Mouse (Mus musculus) left cerebral cortex, postnatal 36 days (tissue): ENCODE data around the gene Inha. TPM values are rescaled to one million over a fixed set of nuclear protein-coding genes. Genes with fewer than 3 reads are reported as not detected.

Source experiments
- DNase-seq, 2 experiments: peaks; one replicate each; pipeline ENCODE4 v3.0.0; 2021 to 2022; ENCODE audit warnings: low spot score in 2 of 2, mixed read lengths in 1 of 2
- intact Hi-C: fragments of 180-260 bp; cut with DNase I; formaldehyde crosslinking; loops from one replicate; pipeline ENCODE4 v1.15.1; 2025
- total RNA-seq, 2 experiments: library from RNA; stranded (reverse); gene quantifications; 2 replicates each; pipeline ENCODE4 v1.2.3; 2021

Gene Inha
- total RNA-seq, 2 experiments from 2014 or later, result 18.6 to 30.8 TPM

GRCm38 (mm10) chr1:75512550-75512949, 5.7 kb downstream of the Inha start:
- no peak for DNase-seq
- intact Hi-C loops, result no loop called here

GRCm38 (mm10) chr1:75516703-75517380, 10.0 kb downstream of the Inha start:
- intact Hi-C loops, result no loop called here
- DNase-seq, result no peak

DNA sequence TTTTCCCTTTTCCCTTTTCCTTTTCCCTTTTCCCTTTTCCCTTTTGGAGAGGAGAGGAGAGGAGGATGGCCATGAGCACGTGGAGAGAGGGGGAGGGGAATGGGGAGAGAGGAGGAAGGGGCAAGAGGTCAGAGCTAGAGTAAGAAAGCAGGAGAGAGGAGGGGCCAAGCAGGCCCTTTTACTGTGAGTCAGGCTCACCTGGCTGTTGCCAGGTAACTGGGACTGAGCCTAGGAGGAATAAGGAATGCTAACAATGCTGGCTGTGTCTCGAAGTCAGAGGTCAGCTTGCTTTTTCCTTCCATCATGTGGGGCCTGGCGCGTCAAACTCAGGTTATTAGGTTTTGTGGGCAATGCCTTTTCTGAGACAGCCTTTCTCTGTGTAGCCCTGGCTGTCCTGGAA, 11.1 kb downstream of the Inha start:
- intact Hi-C loops, result no loop called here
- DNase-seq, result no peak

- intact Hi-C loops, result no loop called here
- no peak for DNase-seq
These were observed 11.6 kb downstream of the Inha start for GRCm38 (mm10) chr1:75518427-75518826.

DNA sequence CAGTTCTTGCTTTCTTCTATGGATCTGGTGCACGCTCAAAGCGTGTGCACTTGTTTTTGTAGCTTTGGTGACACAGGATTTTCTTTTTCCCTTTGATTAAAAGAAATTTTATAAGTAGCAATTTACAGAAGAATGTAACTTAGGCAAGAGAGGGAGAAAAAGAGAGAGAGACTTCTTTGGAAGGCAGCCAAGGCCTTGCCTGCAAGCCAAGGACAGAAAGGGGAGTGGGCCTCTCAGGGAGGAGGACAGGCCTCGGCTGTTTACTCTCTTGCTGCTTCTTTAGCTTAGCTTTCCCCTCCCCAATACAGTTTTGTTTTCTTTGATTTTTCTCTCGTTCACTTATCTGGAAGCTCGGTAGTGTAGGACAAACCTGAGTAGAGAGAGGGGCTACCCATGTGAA, 12.7 kb downstream of the Inha start:
- DNase-seq, result no peak
- intact Hi-C loops, result no loop called here

DNA sequence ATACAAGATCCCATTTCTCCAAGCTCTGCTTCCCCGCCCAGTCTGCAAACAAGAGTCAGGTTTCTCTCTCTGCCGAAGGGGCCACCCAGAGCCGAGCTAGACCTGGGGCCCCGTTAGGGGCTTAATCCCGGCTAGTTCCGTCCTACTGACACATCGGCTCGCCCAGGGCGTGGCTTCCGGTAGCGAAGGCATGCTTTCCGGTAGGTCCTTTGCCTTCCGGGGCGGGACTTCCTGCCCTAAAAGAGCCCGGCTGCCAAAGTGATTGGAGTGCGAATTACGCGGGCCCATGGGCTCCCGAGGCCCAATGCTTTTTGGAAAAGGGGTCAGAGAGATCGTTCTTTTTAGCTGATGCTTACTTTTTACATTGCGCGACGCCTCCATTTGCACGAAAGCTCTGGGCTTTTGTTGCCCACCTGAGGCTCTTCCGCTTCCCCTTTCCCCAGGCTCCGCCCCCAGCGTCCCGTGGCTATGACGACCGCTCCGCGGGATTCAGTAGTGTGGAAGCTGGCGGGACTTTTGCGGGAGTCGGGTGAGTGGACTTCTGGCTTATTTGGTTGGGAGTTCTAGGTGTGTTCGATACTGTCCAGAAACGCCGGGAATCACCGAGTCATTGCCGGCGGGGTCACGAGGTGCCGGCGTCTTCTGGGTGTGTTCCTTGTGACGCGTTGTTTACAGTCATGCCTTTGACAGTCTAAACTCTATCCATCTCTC, 14.6 kb downstream of the Inha start, which contains the start of gene Stk11ip:
TSS of gene Stk11ip (plus strand) at position 209 of the 711 bp plus-strand sequence.
- intact Hi-C loops, result no loop called here
- DNase-seq, result peak; percentile 91 to 92

DNA sequence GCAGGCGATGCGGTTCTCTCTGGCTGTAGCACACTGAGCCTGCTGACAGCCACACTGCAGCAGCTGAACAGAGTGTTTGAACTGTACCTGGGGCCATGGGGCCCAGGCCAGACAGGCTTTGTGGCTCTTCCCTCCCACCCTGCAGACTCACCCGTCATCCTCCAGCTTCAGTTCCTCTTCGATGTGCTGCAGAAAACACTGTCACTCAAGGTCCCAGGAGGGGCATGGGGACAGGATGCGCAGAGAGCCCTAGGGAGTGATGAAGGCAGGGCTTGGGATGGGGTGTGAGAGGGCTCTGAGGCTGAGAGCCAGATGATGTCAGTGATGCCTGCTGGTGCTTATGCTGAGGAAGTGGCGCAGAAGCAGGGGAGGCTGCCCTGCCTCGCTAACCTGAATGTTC, 17.8 kb downstream of the Inha start:
- no peak for DNase-seq
- intact Hi-C loops, result no loop called here

- intact Hi-C loops, result no loop called here
- no peak for DNase-seq
These were observed 23.7 kb downstream of the Inha start for GRCm38 (mm10) chr1:75530546-75530945.

GRCm38 (mm10) chr1:75532280-75533172, 25.6 kb downstream of the Inha start:
- intact Hi-C loops, result no loop called here
- no peak for DNase-seq

GRCm38 (mm10) chr1:75533325-75534252, 26.7 kb downstream of the Inha start:
- DNase-seq, result no peak
- intact Hi-C loops, result no loop called here

DNA sequence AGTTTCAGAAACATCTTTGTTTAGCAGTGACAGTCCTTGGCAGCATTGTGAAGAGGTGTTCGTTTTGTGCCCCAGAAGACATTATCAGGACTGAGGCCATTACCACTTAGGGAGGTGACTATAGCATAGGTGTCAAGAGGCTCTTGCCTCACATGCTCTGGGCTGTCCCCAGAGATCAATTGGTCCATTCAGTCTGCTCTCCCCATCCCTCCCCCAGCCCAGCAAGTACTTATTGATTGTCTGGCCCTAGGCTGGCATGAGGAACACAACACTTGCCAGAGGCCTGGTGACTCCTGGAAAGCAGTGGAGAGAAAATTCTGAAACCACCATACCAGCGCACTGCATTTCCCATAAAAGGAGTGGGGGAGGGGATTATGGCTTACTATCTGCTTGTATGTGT, 30.7 kb downstream of the Inha start:
- DNase-seq, result no peak
- intact Hi-C loops, result no loop called here

DNA sequence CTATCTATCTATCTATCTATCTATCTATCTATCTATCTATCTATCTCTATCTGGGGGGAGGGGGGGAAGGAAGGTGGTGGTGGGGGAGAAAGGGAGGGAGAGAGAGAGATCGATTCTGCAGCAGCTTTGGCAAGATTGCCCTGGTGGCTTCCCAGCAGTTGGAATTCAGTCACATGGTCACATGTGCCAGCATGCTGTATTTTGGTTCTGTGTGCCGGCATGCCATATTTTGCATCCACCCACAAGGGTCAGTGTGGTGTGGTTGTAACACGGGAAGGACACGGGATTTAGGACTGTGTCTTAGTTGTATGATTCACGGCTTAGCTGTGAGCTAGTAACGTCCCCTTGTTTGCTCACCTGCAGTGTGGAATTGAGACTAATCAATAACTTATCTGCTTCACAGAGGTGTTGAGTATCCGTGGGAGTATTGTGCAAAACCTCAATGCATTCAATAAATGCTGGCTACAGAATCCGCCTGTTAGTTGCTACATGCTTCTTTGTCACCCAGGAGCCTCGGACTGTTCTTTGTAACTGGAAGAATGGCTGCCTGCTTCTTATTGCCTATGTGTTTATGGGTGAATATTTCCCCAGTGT, 31.8 kb downstream of the Inha start:
- intact Hi-C loops, result no loop called here
- no peak for DNase-seq

DNA sequence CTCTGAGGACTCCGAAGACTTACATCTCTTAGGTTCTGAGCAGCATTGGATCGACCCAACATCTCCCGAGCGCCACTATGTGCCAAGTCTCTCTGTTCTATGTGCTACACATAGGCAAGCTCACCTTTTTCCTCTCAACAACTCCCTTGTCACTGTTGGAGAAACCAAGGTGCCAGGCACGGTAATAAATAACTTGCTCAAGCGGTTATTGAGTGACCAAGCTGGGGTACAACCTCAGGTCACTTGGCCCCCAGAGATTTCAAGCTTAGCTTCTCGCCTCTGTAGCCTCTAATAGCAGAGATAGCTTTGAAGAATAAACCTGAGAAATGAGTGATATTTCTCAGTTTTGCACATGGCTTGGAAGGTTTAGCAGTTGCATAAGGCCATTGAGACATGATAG, 34.6 kb downstream of the Inha start:
- intact Hi-C loops, result no loop called here
- no peak for DNase-seq

GRCm38 (mm10) chr1:75544351-75544750, 37.5 kb downstream of the Inha start:
- intact Hi-C loops, result no loop called here
- no peak for DNase-seq

DNA sequence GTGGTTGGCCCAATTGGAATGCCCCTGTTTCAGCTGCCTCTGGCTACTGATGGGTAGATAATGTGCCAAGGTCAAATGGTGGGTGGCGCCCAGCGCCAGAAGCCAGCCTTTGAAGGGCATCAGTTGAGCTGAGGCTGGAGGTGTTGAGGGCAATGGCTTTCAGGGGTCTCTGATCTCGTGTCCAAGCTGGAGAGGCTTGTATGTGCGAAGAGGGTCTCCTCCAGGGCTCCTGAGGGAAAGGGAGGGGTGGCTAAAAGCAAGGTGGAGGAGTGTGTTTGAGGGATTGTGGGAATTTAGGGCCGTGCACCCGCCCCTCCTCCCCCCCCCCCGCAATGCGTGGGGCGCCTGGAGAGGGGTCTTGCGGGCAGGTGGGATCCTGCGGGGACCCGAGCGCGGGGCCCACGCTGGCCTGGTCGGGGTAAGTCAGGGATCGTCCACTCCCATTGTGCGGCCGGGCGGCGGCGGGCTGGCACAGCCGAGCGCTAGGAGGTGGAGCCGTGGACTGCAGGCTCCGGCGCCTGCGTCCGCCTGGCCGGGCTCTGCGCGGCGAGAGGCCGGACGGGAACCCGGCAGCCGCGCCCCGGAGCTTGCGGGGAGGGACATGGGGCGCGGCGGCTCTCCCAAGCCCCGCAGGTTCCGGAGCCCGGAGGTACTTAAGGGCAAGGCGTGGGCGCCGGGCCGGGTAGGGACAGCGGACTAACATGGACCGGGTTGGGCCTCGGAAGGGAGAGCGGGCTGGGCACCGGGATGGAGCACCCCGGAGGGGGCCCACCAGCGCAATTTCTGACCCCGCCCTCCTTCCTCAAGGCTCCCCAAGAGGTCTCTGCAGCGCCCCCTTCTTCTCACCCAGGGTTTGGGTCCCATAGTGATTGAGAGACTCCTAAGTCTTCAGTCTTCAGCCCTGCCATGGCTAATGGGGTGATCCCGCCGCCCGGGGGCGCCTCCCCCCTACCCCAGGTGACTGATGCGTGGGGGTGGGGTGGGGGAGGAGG, 39.4 kb downstream of the Inha start, which contains the start of gene Slc4a3:
TSS of gene Slc4a3 (plus strand) at position 302 of the 992 bp plus-strand sequence.
- intact Hi-C loops, result loop anchor here (5.0 kb wide), 2 partner anchors 39 to 59 kb away; partner anchors contain the start of genes Inha and Obsl1
- DNase-seq, result peak; percentile 75 to 81

DNA sequence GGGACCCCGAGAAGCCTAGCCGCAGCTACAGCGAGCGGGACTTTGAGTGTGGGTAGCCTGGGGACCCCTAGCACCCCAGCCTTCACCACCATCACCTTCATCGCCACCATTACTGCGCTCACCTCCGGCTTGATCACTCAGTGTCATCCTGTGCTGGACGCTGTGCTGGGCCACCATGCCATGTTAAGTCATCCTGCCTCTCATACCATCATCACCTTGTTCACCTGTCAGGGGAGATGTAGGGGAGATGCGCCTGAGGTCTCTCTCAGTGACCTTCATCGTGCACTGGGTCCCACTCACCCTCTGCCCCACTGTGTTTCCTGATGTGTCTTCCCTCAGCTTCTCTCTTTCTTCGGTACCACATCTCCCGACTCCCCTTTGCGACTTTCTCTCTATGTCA, 40.5 kb downstream of the Inha start:
- DNase-seq, result no peak
- intact Hi-C loops, result loop anchor here (5.0 kb wide), 2 partner anchors 40 to 60 kb away; partner anchors contain the start of genes Inha and Obsl1

- intact Hi-C loops, result loop anchor here (5.0 kb wide), 2 partner anchors 41 to 61 kb away; partner anchors contain the start of genes Inha and Obsl1
- DNase-seq, result no peak
These were observed 41.2 kb downstream of the Inha start for GRCm38 (mm10) chr1:75548083-75548482.
